Mouse (Mus musculus): ENCODE measurements around the gene Sumo2.

- TF ChIP-seq CTCF (IDR thresholded peaks at IDR 0.05; ENCODE audit: low read depth, low read length): no peak
- TF ChIP-seq EP300 (IDR thresholded peaks at IDR 0.05; ENCODE audit: insufficient read depth, low read depth, low read length): peak; percentile 17; the same call in 1 of the 2 replicates
- TF ChIP-seq POLR2A (IDR thresholded peaks at IDR 0.05; ENCODE audit: insufficient read depth, low read length): peak; percentile 38
These were observed 60.9 kb downstream of the Sumo2 start, which contains the start of gene Armc7 for GRCm38 (mm10) chr11:115475025-115475757.
